Mouse (Mus musculus): ENCODE measurements around the gene Pth2.

DNA sequence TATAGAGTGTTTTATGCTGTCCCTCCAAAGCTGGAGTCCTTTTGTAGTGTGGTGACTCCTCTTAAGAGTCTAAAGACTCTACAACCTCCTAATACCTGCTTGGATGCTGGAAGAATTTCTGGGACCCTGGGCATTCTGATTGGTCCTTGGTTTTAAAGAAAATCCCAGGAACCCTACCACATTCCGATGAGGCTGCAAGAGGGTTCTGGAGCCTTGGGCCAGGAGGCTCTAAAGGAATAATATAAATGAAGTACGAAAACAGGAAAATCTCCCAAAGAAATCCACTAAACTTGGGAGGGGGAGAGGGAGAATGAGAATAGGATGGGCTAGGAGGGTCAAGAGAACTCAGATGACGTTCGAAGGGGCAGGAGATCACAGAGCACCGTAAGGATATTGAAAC, 27.2 kb upstream of the Pth2 start:
- TF ChIP-seq EP300 (IDR thresholded peaks at IDR 0.05; ENCODE audit: low read depth) (no peak), CTCF (IDR thresholded peaks at IDR 0.05; ENCODE audit: low read depth) (no peak)
